Mouse (Mus musculus) hindbrain, postnatal 0 days (tissue): ENCODE data around the gene Syt2. TPM values are rescaled to one million over a fixed set of nuclear protein-coding genes. Genes with fewer than 3 reads are reported as not detected.

Experiments used
- ATAC-seq: fragments of 200-750 bp; cut with Nextera tagmentation; 2 replicates; pipeline ENCODE4 v1.8.0; 2017; ENCODE audit warnings: mild to moderate bottlenecking, moderate TSS enrichment, moderate library complexity
- DNase-seq: peaks from one replicate; pipeline ENCODE4 v3.0.0-alpha.2; 2015; ENCODE audit warnings: low spot score
- H3K27ac ChIP-seq: fragments of 300-500 bp; sonication (generic); 2 replicates; pipeline ENCODE4 v1.5.1; 2014; ENCODE audit warnings: mild to moderate bottlenecking
- H3K27me3 ChIP-seq: fragments of 300-500 bp; sonication (generic); 2 replicates; pipeline ENCODE4 v1.6.1; 2014; ENCODE audit warnings: low read length, mixed read lengths; ENCODE audit not compliant: insufficient read depth
- H3K36me3 ChIP-seq: fragments of 300-500 bp; sonication (generic); 2 replicates; pipeline ENCODE4 v1.6.1; 2014; ENCODE audit warnings: low read length, mixed read lengths; ENCODE audit not compliant: insufficient read depth
- H3K4me1 ChIP-seq: fragments of 300-500 bp; sonication (generic); 2 replicates; pipeline ENCODE4 v1.6.1; 2014; ENCODE audit warnings: antibody characterized with exemption, low read length, mixed read lengths; ENCODE audit not compliant: insufficient read depth
- H3K4me2 ChIP-seq: fragments of 300-500 bp; sonication (generic); 2 replicates; pipeline ENCODE4 v1.6.1; 2014; ENCODE audit warnings: low read depth, mild to moderate bottlenecking, low read length, moderate library complexity, mixed read lengths
- H3K4me3 ChIP-seq: fragments of 300-500 bp; sonication (generic); 2 replicates; pipeline ENCODE4 v1.5.1; 2014; ENCODE audit warnings: low read length
- H3K9ac ChIP-seq: fragments of 300-500 bp; sonication (generic); replicated peaks from 2 replicates; pipeline ENCODE4 v1.6.1; 2014; ENCODE audit warnings: mild to moderate bottlenecking, low read length, moderate library complexity, mixed read lengths
- H3K9me3 ChIP-seq: fragments of 300-500 bp; sonication (generic); 2 replicates; pipeline ENCODE4 v1.6.1; 2016; ENCODE audit warnings: low read length, mixed read lengths
- CTCF ChIP-seq: IDR thresholded peaks from 2 replicates; pipeline ENCODE4 v1.5.1; 2016; ENCODE audit warnings: antibody characterized with exemption, control low read depth, low read depth
- WGBS: fragments of 180-500 bp; shearing (Covaris S2); extraction: QIAGEN DNeasy Blood & Tissue Kit; methylation state at CpG from one replicate; pipeline ENCODE4 v1.1.7; 2014; 5-methylcytosine and 5-hydroxymethylcytosine counted together
- polyA plus RNA-seq: library from polyadenylated mRNA; unstranded; fragments of >200 nt; fragmentation: Nextera tagmentation; extraction: Ambion mirVana; gene quantifications from 2 replicates; pipeline ENCODE4 v1.2.1, GENCODE M21; 2015
- total RNA-seq: library from RNA; depleted of rRNA; stranded (reverse); fragments of >200 nt; gene quantifications from 2 replicates; pipeline ENCODE4 v1.2.3, GENCODE M21; 2014

Syt2 gene
- total and polyA plus RNA-seq, 2 experiments from 2014 or later: 22.5 to 74.7 TPM

DNA sequence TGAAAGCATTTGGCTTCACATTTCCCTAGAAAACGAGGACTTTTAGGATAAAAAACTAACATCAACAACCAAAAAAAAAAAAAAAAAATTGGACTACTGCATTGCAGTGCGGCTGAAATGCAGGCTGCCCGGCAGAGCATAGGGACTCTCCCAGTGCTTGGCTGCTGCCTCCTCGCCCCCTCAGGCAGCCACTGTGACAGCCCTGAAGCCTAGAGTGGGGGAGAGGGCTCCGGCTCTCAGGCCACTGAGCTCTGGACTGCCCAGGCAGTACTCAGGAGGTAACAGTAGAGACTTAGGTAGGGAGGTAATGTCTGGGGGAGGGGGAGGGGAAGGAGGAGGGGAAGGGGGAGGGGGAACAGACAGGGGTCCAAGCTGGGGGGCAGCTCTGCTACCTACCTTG, 54.2 kb downstream of the Syt2 start:
- peak overlapping the region; percentile 38; the same call in 1 of the 2 replicates for H3K27ac ChIP-seq
- H3K4me1 ChIP-seq: peaks cover 10% of the 10 kb centered on the region; the same call in 1 of the 2 replicates
- ATAC-seq: no peak
- no peak overlapping the region for H3K4me3 ChIP-seq
- DNase-seq: no peak
- no peak overlapping the region for H3K9ac ChIP-seq
- no peak for TF ChIP-seq CTCF
- no peaks in the 10 kb centered on the region for H3K9me3 ChIP-seq
- no peaks in the 10 kb centered on the region for H3K27me3 ChIP-seq
- H3K4me2 ChIP-seq: no peak overlapping the region
- 24% methylated on average over 5 of the region's 5 CpGs for WGBS
- H3K36me3 ChIP-seq: no peaks in the 10 kb centered on the region

GRCm38 (mm10) chr1:134701191-134701590, 54.7 kb downstream of the Syt2 start:
- DNase-seq: no peak
- no peak for ATAC-seq
- Histone ChIP-seq H3K9ac (no peak overlapping the region), H3K36me3 (no peaks in the 10 kb centered on the region), H3K27me3 (no peaks in the 10 kb centered on the region), H3K4me1 (peaks cover 10% of the 10 kb centered on the region; the same call in 1 of the 2 replicates), H3K27ac (no peak overlapping the region), H3K4me2 (no peak overlapping the region), H3K4me3 (no peak overlapping the region), H3K9me3 (no peaks in the 10 kb centered on the region)
- TF ChIP-seq CTCF: no peak
- 22% methylated on average over 6 of the region's 6 CpGs for WGBS

DNA sequence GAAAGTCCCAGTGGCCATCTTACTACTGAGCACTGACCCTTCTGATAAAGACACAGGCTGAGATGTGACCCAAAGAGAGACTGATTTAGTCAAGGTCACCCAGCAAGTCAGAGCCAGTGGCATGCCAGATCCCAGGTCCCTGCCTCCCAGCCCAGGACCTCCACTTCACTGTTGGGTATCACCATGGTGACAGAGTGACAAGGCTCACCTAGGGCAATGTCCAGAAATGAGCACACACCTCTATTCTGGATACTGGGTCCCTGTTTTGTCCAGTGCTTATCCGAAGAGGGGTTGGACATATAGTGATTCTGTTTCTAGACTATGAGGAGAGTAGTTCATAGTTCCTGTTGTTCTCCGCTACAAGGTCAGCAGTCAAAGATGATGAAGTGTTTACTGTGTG, 56.8 kb downstream of the Syt2 start:
- no peak for ATAC-seq
- H3K4me1 ChIP-seq: peaks cover 10% of the 10 kb centered on the region; the same call in 1 of the 2 replicates
- no peak overlapping the region for H3K9ac ChIP-seq
- TF ChIP-seq CTCF: no peak
- WGBS: 94% methylated on average over 2 of the region's 2 CpGs
- H3K27me3 ChIP-seq: no peaks in the 10 kb centered on the region
- no peak overlapping the region for H3K4me2 ChIP-seq
- no peaks in the 10 kb centered on the region for H3K9me3 ChIP-seq
- H3K4me3 ChIP-seq: no peak overlapping the region
- no peak overlapping the region for H3K27ac ChIP-seq
- H3K36me3 ChIP-seq: no peaks in the 10 kb centered on the region
- no peak for DNase-seq

GRCm38 (mm10) chr1:134704396-134705306, 58.2 kb downstream of the Syt2 start:
- no peak overlapping the region for H3K9ac ChIP-seq
- peak; percentile 94 for TF ChIP-seq CTCF
- H3K4me3 ChIP-seq: no peak overlapping the region
- 37% methylated on average over 22 of the region's 22 CpGs for WGBS
- no peak overlapping the region for H3K27ac ChIP-seq
- peaks cover 12% of the 10 kb centered on the region; the same call in 1 of the 2 replicates for H3K4me1 ChIP-seq
- no peaks in the 10 kb centered on the region for H3K9me3 ChIP-seq
- peak; percentile 51; the same call in 1 of the 2 replicates for ATAC-seq
- peak; percentile 75 for DNase-seq
- H3K36me3 ChIP-seq: no peaks in the 10 kb centered on the region
- no peaks in the 10 kb centered on the region for H3K27me3 ChIP-seq
- H3K4me2 ChIP-seq: no peak overlapping the region

DNA sequence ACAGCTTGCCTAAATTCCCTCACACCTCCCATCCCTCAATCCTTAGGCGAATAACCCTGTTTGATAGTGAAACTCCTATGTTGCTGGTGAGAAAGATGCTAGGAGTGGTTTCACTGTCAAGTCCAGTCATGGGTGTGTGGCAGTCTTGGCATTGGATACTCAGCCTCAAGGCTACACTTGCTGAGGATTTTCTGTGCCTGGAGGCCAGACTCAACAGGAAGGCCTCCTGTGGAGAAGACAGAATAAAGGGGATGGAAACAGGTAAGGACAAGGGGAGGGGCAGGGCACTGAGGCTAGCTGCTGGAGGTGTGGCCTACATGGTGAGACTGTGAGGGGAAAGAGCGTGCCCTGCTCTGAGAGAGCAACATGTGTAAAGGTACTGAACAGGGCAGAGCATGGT, 60.1 kb downstream of the Syt2 start:
- H3K9me3 ChIP-seq: no peaks in the 10 kb centered on the region
- H3K4me2 ChIP-seq: no peak overlapping the region
- 63% methylated on average over 2 of the region's 2 CpGs for WGBS
- H3K36me3 ChIP-seq: no peaks in the 10 kb centered on the region
- DNase-seq: no peak
- H3K4me1 ChIP-seq: peaks cover 9% of the 10 kb centered on the region; the same call in 1 of the 2 replicates
- no peak for TF ChIP-seq CTCF
- H3K27me3 ChIP-seq: no peaks in the 10 kb centered on the region
- H3K27ac ChIP-seq: no peak overlapping the region
- no peak overlapping the region for H3K9ac ChIP-seq
- ATAC-seq: no peak
- no peak overlapping the region for H3K4me3 ChIP-seq

- no peak overlapping the region for H3K4me2 ChIP-seq
- no peak for ATAC-seq
- H3K4me1 ChIP-seq: peaks cover 9% of the 10 kb centered on the region; the same call in 1 of the 2 replicates
- H3K36me3 ChIP-seq: no peaks in the 10 kb centered on the region
- H3K27ac ChIP-seq: no peak overlapping the region
- no peak for TF ChIP-seq CTCF
- no peak for DNase-seq
- H3K4me3 ChIP-seq: no peak overlapping the region
- no peaks in the 10 kb centered on the region for H3K27me3 ChIP-seq
- H3K9me3 ChIP-seq: no peaks in the 10 kb centered on the region
- 74% methylated on average over 3 of the region's 3 CpGs for WGBS
- H3K9ac ChIP-seq: no peak overlapping the region
These were observed 61.0 kb downstream of the Syt2 start for GRCm38 (mm10) chr1:134707516-134707915.

GRCm38 (mm10) chr1:134708274-134708673, 61.8 kb downstream of the Syt2 start:
- no peaks in the 10 kb centered on the region for H3K27me3 ChIP-seq
- no peak overlapping the region for H3K27ac ChIP-seq
- 13% methylated on average over 8 of the region's 8 CpGs for WGBS
- ATAC-seq: no peak
- H3K36me3 ChIP-seq: no peaks in the 10 kb centered on the region
- H3K4me3 ChIP-seq: peak overlapping the region; percentile 50
- H3K9ac ChIP-seq: 0 out of 2 replicates have a peak overlapping the region, but pooled peaks have one; percentile 64
- DNase-seq: no peak
- H3K4me2 ChIP-seq: peak overlapping the region; percentile 97
- H3K4me1 ChIP-seq: peaks cover 9% of the 10 kb centered on the region; the same call in 1 of the 2 replicates
- H3K9me3 ChIP-seq: no peaks in the 10 kb centered on the region
- TF ChIP-seq CTCF: no peak
